Mouse (Mus musculus) midbrain, embryonic 12.5 days (tissue): ENCODE data around the gene Tmem209. TPM values are rescaled to one million over a fixed set of nuclear protein-coding genes. Genes with fewer than 3 reads are reported as not detected.

Experiments used
- ATAC-seq: fragments of 200-750 bp; cut with Nextera tagmentation; 2 replicates; pipeline ENCODE4 v1.8.0; 2017; ENCODE audit warnings: low read depth, moderate TSS enrichment, moderate library complexity; ENCODE audit not compliant: low FRiP score
- H3K27ac ChIP-seq: fragments of 300-500 bp; sonication (generic); replicated peaks from 2 replicates; pipeline ENCODE4 v1.5.1; 2016; ENCODE audit warnings: mild to moderate bottlenecking
- H3K27me3 ChIP-seq: fragments of 300-500 bp; sonication (generic); 2 replicates; pipeline ENCODE4 v1.6.1; 2016; ENCODE audit warnings: mild to moderate bottlenecking
- H3K36me3 ChIP-seq: fragments of 300-500 bp; sonication (generic); 2 replicates; pipeline ENCODE4 v1.6.1; 2016
- H3K4me1 ChIP-seq: fragments of 300-500 bp; sonication (generic); 2 replicates; pipeline ENCODE4 v1.6.1; 2016
- H3K4me2 ChIP-seq: fragments of 300-500 bp; sonication (generic); replicated peaks from 2 replicates; pipeline ENCODE4 v1.6.1; 2016; ENCODE audit warnings: mild to moderate bottlenecking, moderate library complexity
- H3K4me3 ChIP-seq: fragments of 300-500 bp; sonication (generic); 2 replicates; pipeline ENCODE4 v1.5.1; 2016; ENCODE audit warnings: mild to moderate bottlenecking
- H3K9ac ChIP-seq: fragments of 300-500 bp; sonication (generic); replicated peaks from 2 replicates; pipeline ENCODE4 v1.6.1; 2016; ENCODE audit warnings: mild to moderate bottlenecking, moderate library complexity
- H3K9me3 ChIP-seq: fragments of 300-500 bp; sonication (generic); 2 replicates; pipeline ENCODE4 v1.6.1; 2016; ENCODE audit warnings: mild to moderate bottlenecking
- WGBS: fragments of 180-500 bp; shearing (Covaris S2); methylation state at CpG from one replicate; pipeline ENCODE4 v1.1.7; 2016; 5-methylcytosine and 5-hydroxymethylcytosine counted together
- polyA plus RNA-seq: library from polyadenylated mRNA; unstranded; fragments of >200 nt; fragmentation: Nextera tagmentation; extraction: Ambion mirVana; gene quantifications from 2 replicates; pipeline ENCODE4 v1.2.1, GENCODE M21; 2016

Gene Tmem209
- polyA plus RNA-seq, 1 experiment from 2014 or later: 45.6 TPM

- Histone ChIP-seq H3K4me1 (peaks cover 75% of the 10 kb centered on the region), H3K36me3 (no peaks in the 10 kb centered on the region), H3K9ac (no peak overlapping the region), H3K4me3 (no peak overlapping the region), H3K27me3 (no peaks in the 10 kb centered on the region), H3K4me2 (peak overlapping the region; percentile 49), H3K9me3 (0 out of 2 replicates have a peak, but pooled peaks cover 3% of the 10 kb centered on the region), H3K27ac (peak overlapping the region; percentile 92)
- 10% methylated on average over 9 of the region's 9 CpGs for WGBS
- ATAC-seq: no peak
Measured at GRCm38 (mm10) chr6:30547656-30548306, 38.2 kb upstream of the Tmem209 start.

- Histone ChIP-seq H3K4me3 (peak overlapping the region; percentile 22), H3K4me2 (peak overlapping the region; percentile 49), H3K36me3 (no peaks in the 10 kb centered on the region), H3K9ac (peak overlapping the region; percentile 60; the same call in 1 of the 2 replicates), H3K4me1 (peaks cover 71% of the 10 kb centered on the region), H3K27me3 (no peaks in the 10 kb centered on the region), H3K27ac (peak overlapping the region; percentile 92), H3K9me3 (0 out of 2 replicates have a peak, but pooled peaks cover 3% of the 10 kb centered on the region)
- WGBS: 0% methylated on average over 14 of the region's 17 CpGs
- no peak for ATAC-seq
Measured at GRCm38 (mm10) chr6:30547274-30547645, 37.7 kb upstream of the Tmem209 start.

- H3K4me3 ChIP-seq: peak overlapping the region; percentile 22
- ATAC-seq: peak; percentile 39
- H3K4me2 ChIP-seq: peak overlapping the region; percentile 49
- WGBS: 9% methylated on average over 17 of the region's 17 CpGs
- H3K27me3 ChIP-seq: no peaks in the 10 kb centered on the region
- H3K4me1 ChIP-seq: peaks cover 66% of the 10 kb centered on the region
- 0 out of 2 replicates have a peak, but pooled peaks cover 3% of the 10 kb centered on the region for H3K9me3 ChIP-seq
- peak overlapping the region; percentile 92 for H3K27ac ChIP-seq
- H3K36me3 ChIP-seq: no peaks in the 10 kb centered on the region
- peak overlapping the region; percentile 60 for H3K9ac ChIP-seq
Measured at GRCm38 (mm10) chr6:30546571-30547273, 37.1 kb upstream of the Tmem209 start.

GRCm38 (mm10) chr6:30545689-30546088, 36.1 kb upstream of the Tmem209 start:
- Histone ChIP-seq H3K9me3 (0 out of 2 replicates have a peak, but pooled peaks cover under 1% of the 10 kb centered on the region), H3K9ac (no peak overlapping the region), H3K4me1 (peaks cover 56% of the 10 kb centered on the region), H3K4me3 (no peak overlapping the region), H3K4me2 (no peak overlapping the region), H3K27me3 (no peaks in the 10 kb centered on the region), H3K36me3 (no peaks in the 10 kb centered on the region), H3K27ac (peak overlapping the region; percentile 92)
- ATAC-seq: no peak
- 83% methylated on average over 7 of the region's 7 CpGs for WGBS

- no peak overlapping the region for H3K9ac ChIP-seq
- H3K4me3 ChIP-seq: no peak overlapping the region
- H3K9me3 ChIP-seq: no peaks in the 10 kb centered on the region
- peaks cover 46% of the 10 kb centered on the region for H3K4me1 ChIP-seq
- 34% methylated on average over 8 of the region's 8 CpGs for WGBS
- H3K27me3 ChIP-seq: no peaks in the 10 kb centered on the region
- no peaks in the 10 kb centered on the region for H3K36me3 ChIP-seq
- no peak for ATAC-seq
- 0 out of 2 replicates have a peak overlapping the region, but pooled peaks have one; percentile 35 for H3K27ac ChIP-seq
- no peak overlapping the region for H3K4me2 ChIP-seq
Measured at GRCm38 (mm10) chr6:30543851-30544250, 34.3 kb upstream of the Tmem209 start.

- Histone ChIP-seq H3K9me3 (no peaks in the 10 kb centered on the region), H3K27ac (no peak overlapping the region), H3K9ac (no peak overlapping the region), H3K36me3 (no peaks in the 10 kb centered on the region), H3K4me3 (no peak overlapping the region), H3K4me2 (no peak overlapping the region), H3K27me3 (no peaks in the 10 kb centered on the region), H3K4me1 (peaks cover 40% of the 10 kb centered on the region)
- ATAC-seq: no peak
- WGBS: 58% methylated on average over 12 of the region's 12 CpGs
Measured at GRCm38 (mm10) chr6:30543077-30543476, 33.5 kb upstream of the Tmem209 start.

- H3K4me1 ChIP-seq: peaks cover 32% of the 10 kb centered on the region
- no peaks in the 10 kb centered on the region for H3K27me3 ChIP-seq
- no peaks in the 10 kb centered on the region for H3K36me3 ChIP-seq
- 79% methylated on average over 6 of the region's 6 CpGs for WGBS
- no peak overlapping the region for H3K9ac ChIP-seq
- H3K4me3 ChIP-seq: no peak overlapping the region
- no peak overlapping the region for H3K4me2 ChIP-seq
- ATAC-seq: no peak
- H3K27ac ChIP-seq: no peak overlapping the region
- H3K9me3 ChIP-seq: no peaks in the 10 kb centered on the region
Measured at GRCm38 (mm10) chr6:30542277-30542676, 32.7 kb upstream of the Tmem209 start.

- Histone ChIP-seq H3K4me2 (no peak within 1 kb of the TSS), H3K27me3 (no peaks in the 10 kb centered on the region), H3K9me3 (no peaks in the 10 kb centered on the region), H3K36me3 (no peaks in the 10 kb centered on the region), H3K27ac (no peak within 1 kb of the TSS), H3K4me3 (no peak within 1 kb of the TSS), H3K4me1 (peaks cover 24% of the 10 kb centered on the region), H3K9ac (no peak within 1 kb of the TSS)
- ATAC-seq: no peak
- 83% methylated on average over 11 of the region's 11 CpGs for WGBS
Measured at GRCm38 (mm10) chr6:30541009-30541799, 31.6 kb upstream of the Tmem209 start, which contains the start of gene Cpa2. Cpa2 (plus strand) TSS chr6:30541582.

- WGBS: 82% methylated on average over 5 of the region's 5 CpGs
- no peak for ATAC-seq
- H3K27ac ChIP-seq: no peak overlapping the region
Measured at GRCm38 (mm10) chr6:30538800-30539199, 29.2 kb upstream of the Tmem209 start.

GRCm38 (mm10) chr6:30538240-30538639, 28.7 kb upstream of the Tmem209 start:
- no peaks in the 10 kb centered on the region for H3K9me3 ChIP-seq
- H3K27me3 ChIP-seq: no peaks in the 10 kb centered on the region
- no peak overlapping the region for H3K4me3 ChIP-seq
- H3K9ac ChIP-seq: no peak overlapping the region
- 73% methylated on average over 10 of the region's 10 CpGs for WGBS
- no peak for ATAC-seq
- H3K27ac ChIP-seq: no peak overlapping the region
- H3K4me2 ChIP-seq: no peak overlapping the region
- H3K4me1 ChIP-seq: peaks cover 3% of the 10 kb centered on the region; the same call in 1 of the 2 replicates
- no peaks in the 10 kb centered on the region for H3K36me3 ChIP-seq

More at GRCm38 (mm10) chr6:30538800-30539199, 29.2 kb upstream of the Tmem209 start:
- no peaks in the 10 kb centered on the region for H3K27me3 ChIP-seq
- peaks cover 7% of the 10 kb centered on the region; the same call in 1 of the 2 replicates for H3K4me1 ChIP-seq
- H3K36me3 ChIP-seq: no peaks in the 10 kb centered on the region
- H3K9ac ChIP-seq: no peak overlapping the region
- no peak overlapping the region for H3K4me2 ChIP-seq
- H3K4me3 ChIP-seq: no peak overlapping the region
- no peaks in the 10 kb centered on the region for H3K9me3 ChIP-seq

- no peaks in the 10 kb centered on the region for H3K36me3 ChIP-seq
- no peaks in the 10 kb centered on the region for H3K27me3 ChIP-seq
- no peaks in the 10 kb centered on the region for H3K9me3 ChIP-seq
- 43% methylated on average over 3 of the region's 3 CpGs for WGBS
- ATAC-seq: no peak
- no peak overlapping the region for H3K9ac ChIP-seq
- no peaks in the 10 kb centered on the region for H3K4me1 ChIP-seq
- no peak overlapping the region for H3K4me3 ChIP-seq
- H3K4me2 ChIP-seq: no peak overlapping the region
- H3K27ac ChIP-seq: no peak overlapping the region
Measured at GRCm38 (mm10) chr6:30535340-30535739, 25.8 kb upstream of the Tmem209 start.

- H3K27me3 ChIP-seq: no peaks in the 10 kb centered on the region
- H3K36me3 ChIP-seq: no peaks in the 10 kb centered on the region
- H3K4me1 ChIP-seq: peaks cover 32% of the 10 kb centered on the region
- H3K4me2 ChIP-seq: no peak overlapping the region
- 70% methylated on average over 6 of the region's 6 CpGs for WGBS
- H3K4me3 ChIP-seq: no peak overlapping the region
- no peaks in the 10 kb centered on the region for H3K9me3 ChIP-seq
- no peak overlapping the region for H3K27ac ChIP-seq
- H3K9ac ChIP-seq: no peak overlapping the region
- ATAC-seq: no peak
Measured at GRCm38 (mm10) chr6:30528800-30529199, 19.2 kb upstream of the Tmem209 start.
